30 mouse cellular contexts compared by ENCODE assay signal in genomic region chr19:47128164-47128563, GRCm38 (mm10). TPM values are rescaled to one million over a fixed set of nuclear protein-coding genes. Genes with fewer than 3 reads are reported as not detected.
DNase-seq lines count a peak whose midpoint lies in the region; ATAC-seq and TF ChIP-seq lines count a peak whose summit lies in the region.
"Had no signal": no experiment of that assay in that cellular context is flagged by ENCODE, and none has a peak within 500 bp of the region (broad histone marks: within the 10 kb centered on the region; RNA-seq: fewer than 3 reads in every experiment).

No protein-coding gene starts in this region.

- no peak for TF ChIP-seq CTCF in layer of hippocampus, adult 2 months (conservative IDR thresholded peaks at IDR 0.05)

- no peaks in the 10 kb centered on the region for H3K27me3 ChIP-seq in midbrain, embryonic 11.5 days (ENCODE audit: control insufficient read depth, insufficient read depth, low read length)
- no peaks in the 10 kb centered on the region for H3K27me3 ChIP-seq in midbrain, embryonic 14.5 days (ENCODE audit: control insufficient read depth, insufficient read depth, low read length)
- H3K27me3 ChIP-seq: embryonic facial prominence, embryonic 12.5 days; embryonic facial prominence, embryonic 15.5 days; heart, embryonic 12.5 days; heart, embryonic 15.5 days; hindbrain, embryonic 13.5 days; intestine, embryonic 15.5 days had no signal

- 97% methylated on average over 10 of the region's 10 CpGs for WGBS in midbrain, embryonic 11.5 days
- 97% methylated on average over 10 of the region's 10 CpGs for WGBS in midbrain, embryonic 14.5 days

- no peak overlapping the region for H3K9ac ChIP-seq in midbrain, embryonic 11.5 days (ENCODE audit: low read length)
- H3K9ac ChIP-seq in midbrain, embryonic 14.5 days (replicated peaks; ENCODE audit: low read length), result no peak overlapping the region
- H3K9ac ChIP-seq: embryonic facial prominence, embryonic 12.5 days; embryonic facial prominence, embryonic 15.5 days; forebrain, postnatal 0 days; heart, embryonic 12.5 days; heart, embryonic 15.5 days; hindbrain, embryonic 13.5 days; intestine, embryonic 15.5 days had no signal

- DNase-seq in frontal cortex, postnatal 10 days (ENCODE audit: low spot score in 2 of 2), result no peak
- no peak for DNase-seq in layer of hippocampus, adult 2 months (ENCODE audit: low spot score in 2 of 2)
- no peak for DNase-seq in layer of hippocampus, adult 8-10 months (ENCODE audit: low spot score in 2 of 2)
- peak; percentile 37 for DNase-seq in midbrain, embryonic 11.5 days (ENCODE audit: low spot score, missing footprints)
- DNase-seq in midbrain, embryonic 14.5 days, result no peak
- DNase-seq: adrenal gland, adult 8-10 months; adrenal gland, postnatal 25 days; cerebellum, adult 2 months; cerebellum, adult 9-11 months; cerebellum, postnatal 25 days; forebrain, postnatal 0 days; gastrocnemius, postnatal 25 days; heart, postnatal 10 days; heart, postnatal 36 days had no signal

- peak overlapping the region; percentile 14; the same call in 1 of the 2 replicates for H3K27ac ChIP-seq in layer of hippocampus, adult 2 months
- H3K27ac ChIP-seq in midbrain, embryonic 11.5 days (ENCODE audit: low read depth, low read length), result no peak overlapping the region
- no peak overlapping the region for H3K27ac ChIP-seq in midbrain, embryonic 14.5 days (replicated peaks; ENCODE audit: low read depth, low read length)
- H3K27ac ChIP-seq: embryonic facial prominence, embryonic 12.5 days; embryonic facial prominence, embryonic 15.5 days; heart, embryonic 15.5 days; hindbrain, embryonic 10.5 days; hindbrain, embryonic 13.5 days; intestine, embryonic 15.5 days had no signal

- no peaks in the 10 kb centered on the region for H3K9me3 ChIP-seq in midbrain, embryonic 11.5 days (ENCODE audit: control insufficient read depth, low read length)
- H3K9me3 ChIP-seq in midbrain, embryonic 14.5 days (ENCODE audit: control insufficient read depth, low read length), result no peaks in the 10 kb centered on the region
- H3K9me3 ChIP-seq: embryonic facial prominence, embryonic 12.5 days; embryonic facial prominence, embryonic 15.5 days; heart, embryonic 12.5 days; heart, embryonic 15.5 days; hindbrain, embryonic 10.5 days; hindbrain, embryonic 13.5 days; intestine, embryonic 15.5 days had no signal

- no peak overlapping the region for H3K4me3 ChIP-seq in layer of hippocampus, adult 2 months
- H3K4me3 ChIP-seq in midbrain, embryonic 11.5 days (ENCODE audit: low read depth, low read length), result no peak overlapping the region
- H3K4me3 ChIP-seq in midbrain, embryonic 14.5 days (replicated peaks; ENCODE audit: low read depth, low read length), result no peak overlapping the region
- H3K4me3 ChIP-seq: embryonic facial prominence, embryonic 12.5 days; embryonic facial prominence, embryonic 15.5 days; heart, embryonic 12.5 days; heart, embryonic 15.5 days; hindbrain, embryonic 10.5 days; hindbrain, embryonic 13.5 days; intestine, embryonic 15.5 days had no signal

- ATAC-seq in frontal cortex, adult (ENCODE audit: low TSS enrichment), result peak; percentile 38
- ATAC-seq in midbrain, embryonic 11.5 days (ENCODE audit: low FRiP score), result no peak
- ATAC-seq in midbrain, embryonic 14.5 days (ENCODE audit: low FRiP score, low TSS enrichment), result no peak
- ATAC-seq: activated CD4-positive, CD25-positive, alpha-beta regulatory T cell, adult 4 months; forebrain, embryonic 14.5 days; forebrain, postnatal 0 days; hindbrain, embryonic 16.5 days; intestine, embryonic 15.5 days had no signal

- H3K36me3 ChIP-seq in midbrain, embryonic 11.5 days (ENCODE audit: control insufficient read depth, insufficient read depth, low read length), result peaks cover 37% of the 10 kb centered on the region
- H3K36me3 ChIP-seq in midbrain, embryonic 14.5 days (ENCODE audit: control insufficient read depth, insufficient read depth, low read length), result peaks cover 94% of the 10 kb centered on the region

- no peaks in the 10 kb centered on the region for H3K4me1 ChIP-seq in midbrain, embryonic 11.5 days (ENCODE audit: control insufficient read depth, insufficient read depth, low read length)
- H3K4me1 ChIP-seq in midbrain, embryonic 14.5 days (ENCODE audit: control insufficient read depth, insufficient read depth, low read length), result no peaks in the 10 kb centered on the region
- H3K4me1 ChIP-seq: embryonic facial prominence, embryonic 12.5 days; embryonic facial prominence, embryonic 15.5 days; hindbrain, embryonic 10.5 days; hindbrain, embryonic 13.5 days; intestine, embryonic 15.5 days had no signal

- H3K4me2 ChIP-seq in midbrain, embryonic 11.5 days, result no peak overlapping the region
- no peak overlapping the region for H3K4me2 ChIP-seq in midbrain, embryonic 14.5 days (ENCODE audit: low read length)
- H3K4me2 ChIP-seq: embryonic facial prominence, embryonic 12.5 days; embryonic facial prominence, embryonic 15.5 days; heart, embryonic 12.5 days; heart, embryonic 15.5 days; hindbrain, embryonic 13.5 days; intestine, embryonic 15.5 days had no signal

RNA-seq across cellular contexts. Expression of gene Calhm2, which starts 9.9 kb away (rescaled TPM):
- total RNA-seq in layer of hippocampus, adult 2 months (2021), result 1 to 10 TPM; 4.1 to 5.5 TPM
- 1 to 10 TPM; 4.5 to 7.5 (median 6.3) TPM for total RNA-seq in layer of hippocampus, adult 8-10 months (2022)
- 0.37 and 0.90 TPM in 2 replicates for polyA plus RNA-seq in midbrain, embryonic 11.5 days (2014; fragmentation: Nextera tagmentation; extraction: Ambion mirVana)
- 0.45 and 0.49 TPM in 2 replicates for polyA plus RNA-seq in midbrain, embryonic 14.5 days (2014; fragmentation: Nextera tagmentation; extraction: Ambion mirVana)

RNA-seq across cellular contexts. Expression of gene Calhm1, which starts 15.9 kb away (rescaled TPM):
- total RNA-seq in layer of hippocampus, adult 2 months (2021), result not detected
- not detected for total RNA-seq in layer of hippocampus, adult 8-10 months (2022)
- polyA plus RNA-seq in midbrain, embryonic 11.5 days (2014; fragmentation: Nextera tagmentation; extraction: Ambion mirVana), result not detected in 2 replicates
- not detected in 2 replicates for polyA plus RNA-seq in midbrain, embryonic 14.5 days (2014; fragmentation: Nextera tagmentation; extraction: Ambion mirVana)
- total RNA-seq: adrenal gland, adult 8-10 months; adrenal gland, postnatal 25 days; common myeloid progenitor, adult 5-6 weeks; ES-E14; forebrain, postnatal 0 days; gastrocnemius, adult 8-10 months; gastrocnemius, postnatal 25 days; granulocyte monocyte progenitor cell, adult 5-6 weeks; heart, postnatal 10 days; heart, postnatal 36 days had no signal
- polyA plus RNA-seq: activated CD4-positive, CD25-positive, alpha-beta regulatory T cell, adult 4 months; cerebellum, adult 2 months; embryonic facial prominence, embryonic 12.5 days; embryonic facial prominence, embryonic 15.5 days; forebrain, embryonic 11.5 days; forebrain, embryonic 14.5 days; forebrain, postnatal 0 days; heart, embryonic 12.5 days; heart, embryonic 15.5 days; hindbrain, embryonic 10.5 days; hindbrain, embryonic 13.5 days; hindbrain, embryonic 16.5 days; intestine, embryonic 15.5 days had no signal

RNA-seq across cellular contexts. Expression of gene Calhm3, which starts 29.4 kb away (rescaled TPM):
- not detected for total RNA-seq in layer of hippocampus, adult 2 months (2021)
- total RNA-seq in layer of hippocampus, adult 8-10 months (2022), result not detected
- polyA plus RNA-seq in midbrain, embryonic 11.5 days (2014; fragmentation: Nextera tagmentation; extraction: Ambion mirVana), result not detected in 2 replicates
- polyA plus RNA-seq in midbrain, embryonic 14.5 days (2014; fragmentation: Nextera tagmentation; extraction: Ambion mirVana), result not detected in 2 replicates
- total RNA-seq: adrenal gland, adult 8-10 months; adrenal gland, postnatal 25 days; common myeloid progenitor, adult 5-6 weeks; forebrain, postnatal 0 days; gastrocnemius, adult 8-10 months; gastrocnemius, postnatal 25 days; granulocyte monocyte progenitor cell, adult 5-6 weeks; heart, postnatal 10 days; heart, postnatal 36 days had no signal
- polyA plus RNA-seq: activated CD4-positive, CD25-positive, alpha-beta regulatory T cell, adult 4 months; cerebellum, adult 2 months; embryonic facial prominence, embryonic 12.5 days; embryonic facial prominence, embryonic 15.5 days; forebrain, embryonic 11.5 days; forebrain, embryonic 14.5 days; heart, embryonic 12.5 days; heart, embryonic 15.5 days; hindbrain, embryonic 10.5 days; hindbrain, embryonic 13.5 days; hindbrain, embryonic 16.5 days had no signal

RNA-seq across cellular contexts. Expression of gene Pdcd11, which starts 37.6 kb away (rescaled TPM):
- 10 to 100 TPM; 17.9 to 19.0 TPM for total RNA-seq in layer of hippocampus, adult 2 months (2021)
- total RNA-seq in layer of hippocampus, adult 8-10 months (2022), result 10 to 100 TPM; 17.0 to 19.7 (median 18.8) TPM
- 9.1 and 9.7 TPM in 2 replicates for polyA plus RNA-seq in midbrain, embryonic 11.5 days (2014; fragmentation: Nextera tagmentation; extraction: Ambion mirVana)
- 7.2 and 7.3 TPM in 2 replicates for polyA plus RNA-seq in midbrain, embryonic 14.5 days (2014; fragmentation: Nextera tagmentation; extraction: Ambion mirVana)

RNA-seq across cellular contexts. Expression of gene Usmg5, which starts 37.7 kb away (rescaled TPM):
- total RNA-seq in layer of hippocampus, adult 2 months (2021), result 100 to 1,000 TPM; 713 to 825 TPM
- total RNA-seq in layer of hippocampus, adult 8-10 months (2022), result 100 to 1,000 TPM; 802 to 951 (median 835) TPM
- polyA plus RNA-seq in midbrain, embryonic 11.5 days (2014; fragmentation: Nextera tagmentation; extraction: Ambion mirVana), result 1,071 and 1,179 TPM in 2 replicates
- 1,314 and 1,712 TPM in 2 replicates for polyA plus RNA-seq in midbrain, embryonic 14.5 days (2014; fragmentation: Nextera tagmentation; extraction: Ambion mirVana)
